Mouse (Mus musculus): ENCODE results near the gene Rab11fip5. TPM values are rescaled to one million over a fixed set of nuclear protein-coding genes. Genes with fewer than 3 reads are reported as not detected.
A peak's percentile ranks its signal among the peaks of the same experiment; 100 is the strongest.

Gene Rab11fip5
- polyA plus RNA-seq, 1 experiment = 3.0 TPM

DNA sequence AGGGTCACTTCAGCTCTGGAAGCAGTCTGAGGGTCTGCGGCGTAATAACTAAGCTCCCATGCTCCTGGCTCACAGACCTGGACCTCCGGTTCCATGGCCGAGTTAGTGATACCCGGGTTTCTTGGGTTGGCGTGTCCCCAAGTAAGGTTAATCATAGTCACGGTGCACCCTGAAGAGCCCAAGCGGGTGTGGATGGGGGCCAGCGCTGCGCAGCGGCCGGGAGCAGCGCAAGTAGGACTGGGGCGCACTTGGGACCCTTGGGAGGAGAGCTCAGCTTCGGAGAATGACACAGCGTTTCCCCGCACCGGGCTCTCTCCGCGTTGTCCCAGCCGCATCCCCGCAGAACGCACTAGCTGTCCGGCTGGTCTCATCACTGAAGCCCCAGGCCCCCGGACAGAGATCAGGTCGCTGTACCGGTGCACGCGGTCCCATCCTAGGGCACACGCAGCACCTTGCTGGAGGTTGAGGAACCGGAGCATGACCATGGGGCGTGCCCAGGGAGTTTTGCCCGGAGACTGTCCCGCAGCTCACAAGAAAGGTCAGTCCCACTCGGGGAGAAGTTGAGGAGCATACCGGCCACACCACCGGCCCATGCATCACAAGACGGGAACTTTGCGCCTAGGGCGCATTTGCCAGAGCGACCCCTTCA lies 42.0 kb downstream of the Rab11fip5 start:
- H3K36me3 ChIP-seq (ENCODE audit: control insufficient read depth, insufficient read depth, low read length) = no peaks in the 10 kb centered on the region
- H3K4me1 ChIP-seq (ENCODE audit: control insufficient read depth, insufficient read depth, insufficient read length, low read length) = no peaks in the 10 kb centered on the region
- no peak overlapping the region for H3K27ac ChIP-seq (ENCODE audit: insufficient read depth, low read depth, low read length)
- 2% methylated on average over 41 of the region's 41 CpGs for WGBS
- H3K27me3 ChIP-seq (ENCODE audit: control insufficient read depth, insufficient read depth, low read length) = 0 out of 2 replicates have a peak, but pooled peaks cover 3% of the 10 kb centered on the region
- TF ChIP-seq POLR2A (IDR thresholded peaks at IDR 0.05; ENCODE audit: low read depth, low read length) = no peak
- TF ChIP-seq CTCF (IDR thresholded peaks at IDR 0.05; ENCODE audit: extremely low read depth, insufficient read length, insufficient replicate concordance, low read depth, low read length) = no peak
- peak overlapping the region; percentile 73 for H3K4me3 ChIP-seq (ENCODE audit: low read depth, low read length)

DNA sequence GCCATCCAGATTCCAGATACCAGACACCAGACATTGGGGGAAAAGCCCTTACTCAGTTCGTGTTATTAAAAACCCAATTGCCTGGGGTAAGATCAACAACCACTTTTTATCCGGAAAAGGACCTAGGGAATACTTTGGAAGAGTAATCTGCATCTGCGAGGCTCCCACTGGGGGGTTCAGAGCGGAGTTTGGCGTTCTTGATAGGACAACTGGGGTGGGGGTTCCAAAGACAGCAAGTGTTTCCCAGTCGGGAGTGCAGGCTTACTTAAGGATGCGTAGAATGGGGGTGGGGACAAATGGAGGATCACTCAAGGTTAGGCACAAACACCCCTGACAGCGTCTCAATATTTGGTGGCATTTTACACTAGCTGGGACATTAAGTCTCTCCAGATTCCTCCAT lies 42.7 kb downstream of the Rab11fip5 start:
- Histone ChIP-seq H3K36me3 (ENCODE audit: control insufficient read depth, insufficient read depth, low read length) (no peaks in the 10 kb centered on the region), H3K27me3 (ENCODE audit: control insufficient read depth, insufficient read depth, low read length) (0 out of 2 replicates have a peak, but pooled peaks cover 3% of the 10 kb centered on the region), H3K4me3 (ENCODE audit: low read depth, low read length) (no peak overlapping the region), H3K27ac (ENCODE audit: insufficient read depth, low read depth, low read length) (no peak overlapping the region), H3K4me1 (ENCODE audit: control insufficient read depth, insufficient read depth, insufficient read length, low read length) (no peaks in the 10 kb centered on the region)
- TF ChIP-seq POLR2A (IDR thresholded peaks at IDR 0.05; ENCODE audit: low read depth, low read length) (no peak), CTCF (IDR thresholded peaks at IDR 0.05; ENCODE audit: extremely low read depth, insufficient read length, insufficient replicate concordance, low read depth, low read length) (no peak)
- WGBS = 34% methylated on average over 8 of the region's 8 CpGs

DNA sequence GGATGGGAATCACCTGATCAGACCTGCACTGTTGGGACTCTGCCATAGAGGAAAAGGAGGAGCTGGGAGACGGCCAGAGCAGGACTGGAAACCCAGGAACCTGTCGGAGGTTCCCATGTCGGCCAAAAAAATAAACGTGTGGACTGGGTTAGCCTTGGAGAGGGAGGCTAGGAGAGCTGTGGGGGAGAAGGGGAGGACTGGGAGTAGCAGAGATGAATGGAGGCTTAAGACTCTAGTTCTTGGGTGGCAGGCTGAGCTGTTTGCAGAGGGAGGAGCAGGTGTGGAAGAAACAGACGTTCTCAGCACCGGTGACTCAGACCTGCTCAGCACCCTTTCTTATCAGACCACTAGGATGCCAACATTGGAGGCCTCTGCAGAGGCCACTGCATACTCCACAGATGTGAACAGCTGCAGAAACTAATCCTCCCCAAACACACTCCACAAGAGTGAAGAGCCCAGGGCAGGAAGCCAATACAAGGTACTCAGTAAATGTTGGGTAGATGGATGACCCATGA lies 43.2 kb downstream of the Rab11fip5 start:
- no peak overlapping the region for H3K4me3 ChIP-seq (ENCODE audit: low read depth, low read length)
- WGBS = 18% methylated on average over 6 of the region's 6 CpGs
- 0 out of 2 replicates have a peak, but pooled peaks cover 3% of the 10 kb centered on the region for H3K27me3 ChIP-seq (ENCODE audit: control insufficient read depth, insufficient read depth, low read length)
- no peak overlapping the region for H3K27ac ChIP-seq (ENCODE audit: insufficient read depth, low read depth, low read length)
- TF ChIP-seq POLR2A (IDR thresholded peaks at IDR 0.05; ENCODE audit: low read depth, low read length) (no peak), CTCF (IDR thresholded peaks at IDR 0.05; ENCODE audit: extremely low read depth, insufficient read length, insufficient replicate concordance, low read depth, low read length) (no peak)
- no peaks in the 10 kb centered on the region for H3K36me3 ChIP-seq (ENCODE audit: control insufficient read depth, insufficient read depth, low read length)
- no peaks in the 10 kb centered on the region for H3K4me1 ChIP-seq (ENCODE audit: control insufficient read depth, insufficient read depth, insufficient read length, low read length)

DNA sequence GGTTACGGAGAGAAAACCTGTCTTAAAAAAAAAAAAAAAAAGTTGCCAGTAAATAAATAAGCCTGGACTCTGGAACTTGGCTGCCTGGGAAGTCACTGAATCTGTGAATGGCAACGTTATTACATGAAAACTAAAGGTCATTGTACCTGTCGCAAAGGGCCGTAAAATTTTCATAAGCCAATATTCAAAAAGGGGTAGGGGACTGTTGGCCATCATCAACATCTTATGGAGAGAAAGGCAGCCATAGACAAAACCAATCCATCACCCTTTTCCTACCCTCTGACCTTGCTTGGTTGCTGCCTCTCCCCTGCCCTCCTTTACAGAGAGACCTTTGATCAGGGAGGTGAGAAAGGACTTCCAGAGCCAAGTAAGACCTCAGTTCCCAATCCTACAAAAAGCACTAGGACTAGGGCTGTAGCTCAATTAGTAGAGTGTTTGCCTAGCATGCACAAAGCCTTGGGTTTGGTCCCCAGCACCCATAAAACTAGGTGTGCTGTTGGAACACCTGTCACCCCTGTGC lies 44.7 kb downstream of the Rab11fip5 start:
- WGBS = 45% methylated on average over 4 of the region's 4 CpGs
- H3K27ac ChIP-seq (ENCODE audit: insufficient read depth, low read depth, low read length) = no peak overlapping the region
- no peak for TF ChIP-seq CTCF (IDR thresholded peaks at IDR 0.05; ENCODE audit: extremely low read depth, insufficient read length, insufficient replicate concordance, low read depth, low read length)
- TF ChIP-seq POLR2A (IDR thresholded peaks at IDR 0.05; ENCODE audit: low read depth, low read length) = no peak

DNA sequence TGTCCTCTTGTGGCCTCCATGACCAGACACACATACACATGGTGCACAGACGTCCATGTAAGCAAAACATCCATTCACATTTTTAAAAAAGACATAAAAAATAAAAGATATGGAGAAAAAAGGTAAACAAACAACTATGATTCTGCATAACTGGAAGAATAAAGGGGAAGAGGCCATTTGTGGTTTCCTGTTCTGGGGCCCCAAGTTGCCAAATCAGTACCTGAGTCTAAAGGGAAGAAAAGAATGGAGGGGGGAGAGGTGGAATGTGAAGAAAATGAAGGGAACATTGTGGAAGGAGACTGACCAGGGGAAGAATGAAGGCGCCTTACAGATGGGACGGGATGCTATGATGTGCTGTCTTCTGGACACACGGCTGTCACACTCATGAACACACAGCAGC lies 47.9 kb downstream of the Rab11fip5 start:
- 80% methylated on average over 4 of the region's 4 CpGs for whole genome bisulfite sequencing
- 0 out of 2 replicates have a peak, but pooled peaks cover 3% of the 10 kb centered on the region for H3K27me3 ChIP-seq (ENCODE audit: control insufficient read depth, insufficient read depth, low read length)
- 0 out of 2 replicates have a peak, but pooled peaks cover 2% of the 10 kb centered on the region for H3K4me1 ChIP-seq (ENCODE audit: control insufficient read depth, insufficient read depth, insufficient read length, low read length)
- TF ChIP-seq CTCF (IDR thresholded peaks at IDR 0.05; ENCODE audit: extremely low read depth, insufficient read length, insufficient replicate concordance, low read depth, low read length) (no peak), POLR2A (IDR thresholded peaks at IDR 0.05; ENCODE audit: low read depth, low read length) (no peak)
- no peak overlapping the region for H3K4me3 ChIP-seq (ENCODE audit: low read depth, low read length)
- H3K36me3 ChIP-seq (ENCODE audit: control insufficient read depth, insufficient read depth, low read length) = no peaks in the 10 kb centered on the region
- H3K27ac ChIP-seq (ENCODE audit: insufficient read depth, low read depth, low read length) = no peak overlapping the region

More for the DNA sequence above, 44.7 kb downstream of the Rab11fip5 start:
- no peaks in the 10 kb centered on the region for H3K4me1 ChIP-seq (ENCODE audit: control insufficient read depth, insufficient read depth, insufficient read length, low read length)
- H3K36me3 ChIP-seq (ENCODE audit: control insufficient read depth, insufficient read depth, low read length) = no peaks in the 10 kb centered on the region
- no peak overlapping the region for H3K4me3 ChIP-seq (ENCODE audit: low read depth, low read length)
- H3K27me3 ChIP-seq (ENCODE audit: control insufficient read depth, insufficient read depth, low read length) = 0 out of 2 replicates have a peak, but pooled peaks cover 3% of the 10 kb centered on the region

DNA sequence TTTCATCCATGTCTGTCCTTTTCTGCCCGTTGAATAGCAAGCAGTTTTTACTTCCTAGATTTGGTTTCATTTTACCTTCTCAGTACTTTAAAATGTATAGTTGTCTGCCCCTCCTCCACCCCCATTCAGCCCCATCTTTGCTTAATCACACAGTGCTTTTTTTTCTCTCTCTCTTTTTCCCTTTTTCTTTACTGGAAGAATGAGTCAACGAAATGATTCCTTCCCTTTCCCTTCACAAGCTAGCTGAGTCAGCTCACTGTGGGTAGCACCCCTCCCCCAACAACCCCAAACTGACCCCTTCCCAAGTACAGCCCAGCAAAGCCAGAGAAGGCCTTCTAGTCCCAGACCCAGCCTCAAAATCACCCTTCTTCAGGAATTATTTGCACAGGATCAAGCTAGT lies 49.3 kb downstream of the Rab11fip5 start:
- H3K4me1 ChIP-seq (ENCODE audit: control insufficient read depth, insufficient read depth, insufficient read length, low read length) = 0 out of 2 replicates have a peak, but pooled peaks cover 2% of the 10 kb centered on the region
- no peak overlapping the region for H3K4me3 ChIP-seq (ENCODE audit: low read depth, low read length)
- no peak overlapping the region for H3K27ac ChIP-seq (ENCODE audit: insufficient read depth, low read depth, low read length)
- 31% methylated on average over 2 of the region's 2 CpGs for WGBS
- H3K36me3 ChIP-seq (ENCODE audit: control insufficient read depth, insufficient read depth, low read length) = no peaks in the 10 kb centered on the region
- no peaks in the 10 kb centered on the region for H3K27me3 ChIP-seq (ENCODE audit: control insufficient read depth, insufficient read depth, low read length)
- no peak for TF ChIP-seq CTCF (IDR thresholded peaks at IDR 0.05; ENCODE audit: extremely low read depth, insufficient read length, insufficient replicate concordance, low read depth, low read length)
- no peak for TF ChIP-seq POLR2A (IDR thresholded peaks at IDR 0.05; ENCODE audit: low read depth, low read length)

DNA sequence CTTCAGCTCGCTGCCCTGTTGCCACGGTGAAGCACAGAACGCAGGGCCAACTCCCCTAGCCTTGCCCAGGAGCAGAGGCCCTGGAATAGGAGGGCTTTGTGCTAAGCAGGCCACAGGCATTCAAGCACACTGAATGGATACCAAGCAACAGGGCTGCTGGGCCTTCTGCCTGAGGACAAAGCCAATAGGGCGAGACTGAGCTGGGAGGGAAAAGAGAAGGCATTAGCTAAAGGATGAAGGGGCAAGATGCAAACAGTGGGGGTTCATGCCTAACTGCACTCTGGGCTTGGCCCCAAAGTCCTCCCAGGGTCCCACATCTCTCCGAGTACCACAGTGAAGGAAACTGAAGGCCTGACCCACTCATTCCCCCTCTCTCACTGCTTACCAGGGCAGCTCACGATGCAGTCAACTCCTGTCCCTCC lies 54.0 kb downstream of the Rab11fip5 start:
- Histone ChIP-seq H3K4me1 (ENCODE audit: control insufficient read depth, insufficient read depth, insufficient read length, low read length) (0 out of 2 replicates have a peak, but pooled peaks cover 2% of the 10 kb centered on the region), H3K27ac (ENCODE audit: insufficient read depth, low read depth, low read length) (no peak overlapping the region), H3K4me3 (ENCODE audit: low read depth, low read length) (no peak overlapping the region), H3K27me3 (ENCODE audit: control insufficient read depth, insufficient read depth, low read length) (no peaks in the 10 kb centered on the region), H3K36me3 (ENCODE audit: control insufficient read depth, insufficient read depth, low read length) (no peaks in the 10 kb centered on the region)
- WGBS = 88% methylated on average over 6 of the region's 6 CpGs
- TF ChIP-seq POLR2A (IDR thresholded peaks at IDR 0.05; ENCODE audit: low read depth, low read length) = no peak
- no peak for TF ChIP-seq CTCF (IDR thresholded peaks at IDR 0.05; ENCODE audit: extremely low read depth, insufficient read length, insufficient replicate concordance, low read depth, low read length)
